Mouse (Mus musculus) regulatory T cell (primary cell): ENCODE results near the gene Gcm1.

Source experiments
- in situ Hi-C: fragments of 300-600 bp; cut with MboI, MseI; formaldehyde crosslinking; loops from one replicate; pipeline ENCODE4 v1.15.1; 2025; ENCODE audit warnings: high pct_unique_total_duplicates

Gcm1 gene

GRCm38 (mm10) chr9:78051677-78052076 is at the start of gene Gcm1:
TSS of gene Gcm1 (plus strand) at chr9:78051924.
- in situ Hi-C loops: no loop called here

DNA sequence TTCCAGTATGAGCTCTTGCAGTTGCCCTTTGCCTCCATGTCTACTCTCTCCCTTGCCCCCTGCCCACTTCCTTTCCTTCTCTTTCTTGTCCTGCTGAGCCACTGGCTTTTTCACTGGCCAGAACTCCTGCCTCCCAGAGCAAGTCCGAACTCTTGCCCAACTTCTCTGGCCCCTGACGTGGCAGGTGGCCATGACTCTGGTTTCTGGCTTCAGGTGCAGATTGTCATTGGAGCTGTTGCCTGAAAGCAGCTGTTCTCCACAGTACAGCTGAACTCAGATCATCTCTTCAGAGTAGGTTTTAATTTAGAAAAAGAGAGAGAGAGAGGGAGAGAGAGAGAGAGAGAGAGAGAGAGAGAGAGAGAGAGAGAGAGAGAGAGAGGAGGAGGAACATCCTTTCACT is 48.4 kb upstream of the Gcm1 start:
- in situ Hi-C loops: no loop called here

DNA sequence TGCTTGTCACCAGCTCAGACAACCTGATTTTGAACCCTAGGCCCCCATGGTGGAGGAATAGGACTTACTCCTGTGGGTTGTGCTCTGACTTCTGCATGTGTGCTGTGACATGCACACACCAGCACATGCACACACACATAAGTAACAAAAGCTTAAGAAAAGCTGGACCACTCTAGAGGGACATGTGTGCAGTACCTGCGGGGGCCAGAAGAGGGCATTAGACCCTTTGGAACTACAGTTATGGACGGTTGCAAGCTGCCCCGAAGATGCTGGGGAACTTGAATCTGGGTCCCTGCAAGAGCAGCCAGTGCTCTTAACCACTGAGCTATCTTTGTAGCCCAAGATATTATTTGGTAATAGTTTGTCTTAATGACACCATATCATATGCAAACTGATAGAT is 46.2 kb upstream of the Gcm1 start:
- in situ Hi-C loops: no loop called here

DNA sequence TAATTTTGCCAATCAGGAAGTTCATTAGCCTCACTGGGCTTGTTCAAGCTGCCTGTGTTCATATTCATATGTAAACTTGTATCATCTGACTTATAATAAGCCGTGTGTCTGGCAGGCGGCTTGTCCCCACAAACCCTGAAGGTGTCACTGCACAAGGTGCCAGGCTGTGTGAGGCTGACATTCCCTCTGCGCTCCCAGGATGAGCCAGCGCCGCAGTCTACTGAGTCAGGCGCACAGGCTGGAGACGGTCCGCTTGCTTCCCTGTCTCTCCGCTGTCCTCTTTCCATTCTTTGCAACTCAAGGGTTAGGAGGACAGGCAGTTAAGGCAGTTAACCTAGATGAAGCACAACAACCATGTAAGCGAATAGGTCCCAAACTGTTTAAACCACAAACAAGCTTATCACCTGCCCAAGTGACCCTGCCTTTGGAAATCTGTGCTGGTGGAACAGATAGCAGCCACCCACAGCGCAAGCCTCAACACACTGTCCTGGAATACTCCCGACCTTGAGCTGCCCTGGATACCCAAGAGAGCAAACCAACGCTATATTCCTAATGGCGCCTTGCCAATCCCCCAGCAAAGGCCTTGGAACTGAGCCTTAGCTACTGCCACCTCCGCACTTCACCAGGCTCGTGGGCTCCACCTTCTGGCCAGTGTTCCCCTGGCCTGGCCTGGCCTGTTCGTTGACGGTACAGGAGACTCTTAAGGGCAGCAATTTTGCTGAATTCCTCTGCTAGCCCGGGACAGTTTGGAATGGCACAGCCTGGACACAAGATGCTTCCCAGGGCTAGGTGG is 45.3 kb upstream of the Gcm1 start:
- in situ Hi-C loops: no loop called here

- in situ Hi-C loops: no loop called here
These were observed 42.3 kb upstream of the Gcm1 start for GRCm38 (mm10) chr9:78009382-78009781.

- in situ Hi-C loops: loop anchor here (5.0 kb wide), 1 partner anchor 203 kb away; no protein-coding TSS in a partner anchor
These were observed 41.5 kb upstream of the Gcm1 start for GRCm38 (mm10) chr9:78010187-78010586.

DNA sequence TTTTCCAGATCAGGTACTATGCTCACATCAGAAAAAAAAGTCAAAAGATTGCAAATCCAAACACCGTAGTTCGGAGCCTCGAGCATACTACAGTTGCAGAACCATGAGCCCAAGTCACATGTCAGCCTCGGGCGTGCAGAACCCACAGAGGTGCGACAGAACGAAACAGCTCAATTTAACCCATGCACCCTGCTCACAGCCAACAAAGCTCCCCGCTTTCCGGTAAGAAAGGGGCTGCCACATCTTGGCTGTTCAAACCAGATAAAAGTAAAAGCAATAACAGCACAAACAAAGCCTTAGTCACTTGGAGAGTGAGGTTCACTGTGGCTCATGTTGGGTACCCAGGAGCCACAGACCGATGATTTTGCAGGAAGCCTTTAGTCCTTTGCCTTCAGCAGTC is 41.0 kb upstream of the Gcm1 start:
- in situ Hi-C loops: loop anchor here (5.0 kb wide), 1 partner anchor 203 kb away; no protein-coding TSS in a partner anchor

- in situ Hi-C loops: loop anchor here (5.0 kb wide), 1 partner anchor 205 kb away; no protein-coding TSS in a partner anchor
These were observed 39.7 kb upstream of the Gcm1 start for GRCm38 (mm10) chr9:78012066-78012465.

DNA sequence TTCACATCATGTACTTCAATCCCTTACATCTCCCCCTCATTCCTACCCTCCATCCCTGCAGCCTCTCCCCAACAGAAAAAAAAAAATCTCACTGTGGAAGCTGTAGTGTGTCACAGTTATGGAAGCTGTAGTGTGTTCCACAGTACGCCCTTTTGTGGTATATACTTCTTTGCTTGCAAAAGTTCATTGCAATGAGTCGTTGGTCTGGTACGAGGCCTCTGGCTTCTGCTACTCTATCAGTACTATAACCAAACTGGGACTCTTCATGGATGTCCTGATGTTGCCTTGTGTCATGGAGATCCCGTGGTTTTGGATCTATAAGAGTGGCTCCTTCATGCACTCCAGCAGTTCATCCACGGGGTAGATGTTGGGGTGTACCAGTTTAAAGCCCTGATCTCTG is 39.0 kb upstream of the Gcm1 start:
- in situ Hi-C loops: loop anchor here (5.0 kb wide), 1 partner anchor 205 kb away; no protein-coding TSS in a partner anchor

DNA sequence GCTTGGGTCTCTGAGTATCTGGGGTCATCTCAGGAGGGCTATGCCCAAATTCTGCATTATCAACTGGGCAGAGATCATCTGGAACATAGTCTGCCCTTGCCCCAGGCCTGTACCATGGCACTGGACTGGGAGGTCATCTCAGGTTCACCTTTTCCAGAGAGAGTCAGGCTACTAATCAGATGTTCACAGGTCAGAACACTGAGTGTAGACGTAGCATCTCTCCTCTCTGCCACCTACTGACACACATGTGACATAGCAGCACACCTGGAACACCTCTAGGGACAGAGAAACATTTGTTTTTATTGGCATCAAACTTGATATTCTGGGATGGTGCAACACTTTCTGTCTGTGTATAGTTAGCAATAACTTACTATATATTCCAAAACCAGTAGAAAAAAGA is 37.9 kb upstream of the Gcm1 start:
- in situ Hi-C loops: loop anchor here (5.0 kb wide), 1 partner anchor 207 kb away; no protein-coding TSS in a partner anchor

DNA sequence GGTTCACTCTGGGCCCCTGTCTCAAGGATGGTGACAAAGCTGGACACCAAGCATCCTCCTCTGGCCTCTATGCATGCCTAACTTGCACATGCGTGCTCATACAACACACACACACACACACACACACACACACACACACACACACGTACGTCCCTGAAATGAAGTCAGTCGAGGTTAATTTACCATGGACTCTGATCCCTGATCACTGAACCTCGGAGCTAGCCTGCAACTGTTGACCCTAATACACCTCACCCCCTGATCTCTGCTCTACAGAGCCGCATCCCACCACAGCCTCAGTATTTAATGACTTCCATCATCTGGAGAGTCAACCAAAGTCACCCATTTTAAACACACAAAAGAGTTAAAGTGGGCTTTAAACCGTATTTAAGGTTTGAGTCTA is 35.9 kb upstream of the Gcm1 start:
- in situ Hi-C loops: no loop called here

- in situ Hi-C loops: no loop called here
These were observed 35.4 kb upstream of the Gcm1 start for GRCm38 (mm10) chr9:78016288-78016687.

- in situ Hi-C loops: loop anchor here (10.0 kb wide), 1 partner anchor 116 kb away; no protein-coding TSS in a partner anchor
These were observed 30.5 kb upstream of the Gcm1 start for GRCm38 (mm10) chr9:78021256-78021655.

- in situ Hi-C loops: loop anchor here (10.0 kb wide), 1 partner anchor 118 kb away; no protein-coding TSS in a partner anchor
These were observed 29.4 kb upstream of the Gcm1 start for GRCm38 (mm10) chr9:78022187-78022945.

DNA sequence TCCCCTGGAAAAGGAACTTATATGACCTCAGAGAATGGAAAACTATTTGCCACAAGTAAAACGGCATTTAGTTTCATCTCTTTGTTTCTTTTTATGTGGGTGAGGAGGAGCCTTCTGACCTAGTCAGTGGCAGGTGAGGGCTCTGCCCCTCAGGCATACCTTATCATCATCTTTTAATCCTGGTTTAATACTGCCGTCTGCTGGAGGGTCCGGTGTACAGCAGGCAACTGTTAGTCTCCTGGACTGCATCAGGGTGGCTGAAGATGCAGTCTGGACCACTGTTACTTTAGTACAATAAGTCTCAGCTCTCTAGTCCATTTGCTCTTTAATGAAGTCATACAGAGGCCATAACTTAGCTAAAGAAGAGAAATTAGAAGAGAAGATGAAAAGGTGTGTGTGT is 26.9 kb upstream of the Gcm1 start:
- in situ Hi-C loops: loop anchor here (10.0 kb wide), 1 partner anchor 120 kb away; no protein-coding TSS in a partner anchor

DNA sequence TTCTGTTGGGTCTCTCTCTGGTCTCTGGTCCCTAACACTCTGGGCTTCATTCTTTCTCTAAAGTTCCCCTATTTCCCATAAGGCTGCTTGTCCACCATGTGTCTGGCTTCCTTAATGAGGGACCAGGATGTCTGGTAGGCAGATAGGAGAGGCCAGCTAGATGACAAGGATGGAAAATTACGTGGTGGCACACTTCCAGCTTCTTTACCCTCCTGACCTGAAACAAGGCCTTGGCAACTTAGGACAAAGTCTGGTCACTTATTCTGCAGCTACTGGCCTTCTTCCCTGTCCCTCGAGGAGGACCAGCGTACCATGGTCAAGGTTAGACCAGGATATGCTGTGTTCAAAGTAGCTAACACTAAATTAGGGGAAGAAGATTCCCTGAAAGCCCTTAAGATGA is 24.6 kb upstream of the Gcm1 start:
- in situ Hi-C loops: loop anchor here (10.0 kb wide), 1 partner anchor 122 kb away; no protein-coding TSS in a partner anchor

DNA sequence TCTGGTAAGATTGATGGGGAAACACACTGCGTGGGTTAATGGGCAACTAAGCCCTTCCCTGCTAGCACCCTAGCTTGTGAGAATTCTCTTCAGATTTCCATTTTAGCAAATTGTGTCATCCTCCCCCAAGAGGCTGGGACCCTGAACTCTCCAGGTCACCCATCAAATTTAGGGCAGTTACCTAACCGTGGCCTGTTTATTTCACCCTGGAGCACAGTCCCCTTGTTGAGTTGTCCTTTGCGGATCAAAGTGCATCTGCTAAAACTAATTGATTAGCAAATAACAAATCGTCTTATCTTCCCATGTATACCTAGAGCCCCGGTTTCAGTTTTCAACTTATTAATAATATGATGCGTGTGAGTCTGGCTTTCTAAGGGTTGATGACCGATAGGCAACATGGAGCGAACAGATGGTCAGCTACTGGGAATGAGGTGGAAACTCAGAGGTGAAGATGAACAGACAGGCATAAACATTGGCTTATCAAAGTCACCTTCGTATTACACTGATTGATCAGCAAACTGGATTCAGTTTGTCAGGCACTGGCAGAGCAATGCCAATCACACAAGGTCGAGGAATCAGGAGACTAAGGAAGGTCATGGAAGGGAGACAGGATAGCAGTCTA is 20.8 kb upstream of the Gcm1 start:
- in situ Hi-C loops: loop anchor here (10.0 kb wide), 2 partner anchors 226 to 436 kb away; no protein-coding TSS in a partner anchor

DNA sequence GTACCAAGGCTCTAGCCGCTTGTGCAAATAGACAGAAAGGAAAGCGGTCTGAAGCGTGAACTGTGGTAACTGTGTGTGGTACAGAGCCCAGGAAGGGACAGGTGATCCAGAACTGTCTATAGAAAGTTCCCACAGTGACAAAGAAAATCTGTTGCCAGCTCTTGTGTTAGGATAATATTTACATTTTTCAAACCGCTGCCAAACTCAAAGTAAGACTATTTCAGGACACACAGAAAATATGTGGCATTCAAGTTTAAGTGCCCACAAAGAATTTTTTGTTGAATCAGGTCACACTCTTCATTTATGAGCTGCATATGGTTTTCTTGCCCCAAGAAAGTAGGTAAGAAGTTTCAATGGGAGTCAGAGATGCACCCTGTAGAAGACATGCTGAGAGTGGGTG is 18.8 kb upstream of the Gcm1 start:
- in situ Hi-C loops: loop anchor here (10.0 kb wide), 2 partner anchors 228 to 438 kb away; no protein-coding TSS in a partner anchor

- in situ Hi-C loops: loop anchor here (10.0 kb wide), 2 partner anchors 230 to 440 kb away; no protein-coding TSS in a partner anchor
These were observed 16.4 kb upstream of the Gcm1 start for GRCm38 (mm10) chr9:78035296-78035695.

GRCm38 (mm10) chr9:78035831-78036230 is 15.9 kb upstream of the Gcm1 start:
- in situ Hi-C loops: loop anchor here (10.0 kb wide), 2 partner anchors 231 to 441 kb away; no protein-coding TSS in a partner anchor

DNA sequence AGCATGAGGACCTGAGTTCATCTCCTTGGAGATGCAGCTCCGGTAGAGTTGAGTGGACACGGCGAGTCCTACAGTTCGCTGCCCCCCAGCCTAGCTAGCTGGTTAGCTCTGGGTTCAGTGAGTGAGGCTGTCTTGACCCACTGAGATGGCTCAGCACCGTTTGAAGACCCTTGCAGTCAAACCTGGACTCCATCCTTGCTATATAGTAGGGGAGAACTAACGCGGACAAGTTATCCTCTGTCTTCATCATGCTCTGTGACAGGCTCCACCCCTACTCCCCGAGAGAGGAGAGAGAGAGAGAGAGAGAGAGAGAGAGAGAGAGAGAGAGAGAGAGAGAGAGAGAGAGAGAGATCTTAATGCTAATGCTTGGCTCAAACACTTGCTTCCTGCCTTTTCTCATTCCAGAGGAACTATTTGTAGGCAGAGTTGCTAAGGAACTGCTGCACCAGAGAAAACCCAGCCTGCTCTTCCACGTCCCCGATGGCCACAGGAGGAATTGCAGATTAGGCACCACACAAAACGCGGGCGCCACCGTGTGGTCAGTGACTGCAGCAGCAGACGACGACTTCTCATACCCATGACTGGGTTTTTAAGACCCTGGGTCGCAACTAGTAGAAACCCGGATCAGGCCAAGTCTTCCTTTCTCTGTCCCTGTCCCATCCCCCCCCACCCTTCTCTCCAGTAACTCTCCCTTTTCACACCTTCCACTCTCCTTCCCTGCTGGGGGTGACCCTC is 12.8 kb upstream of the Gcm1 start:
- in situ Hi-C loops: loop anchor here (10.0 kb wide), 2 partner anchors 234 to 444 kb away; no protein-coding TSS in a partner anchor
